Mouse (Mus musculus) right cerebral cortex, postnatal 14 days (tissue): ENCODE results near the gene Sh3bp4.
A peak's percentile ranks its signal among the peaks of the same experiment; 100 is the strongest.

Experiments used
- DNase-seq: peaks from one replicate; pipeline ENCODE4 v3.0.0; 2022

The Sh3bp4 gene

GRCm38 (mm10) chr1:89070103-89070700, at the start of gene Sh3bp4:
TSS of gene Sh3bp4 (plus strand) at chr1:89070415.
- DNase-seq, result peak; percentile 95

DNA sequence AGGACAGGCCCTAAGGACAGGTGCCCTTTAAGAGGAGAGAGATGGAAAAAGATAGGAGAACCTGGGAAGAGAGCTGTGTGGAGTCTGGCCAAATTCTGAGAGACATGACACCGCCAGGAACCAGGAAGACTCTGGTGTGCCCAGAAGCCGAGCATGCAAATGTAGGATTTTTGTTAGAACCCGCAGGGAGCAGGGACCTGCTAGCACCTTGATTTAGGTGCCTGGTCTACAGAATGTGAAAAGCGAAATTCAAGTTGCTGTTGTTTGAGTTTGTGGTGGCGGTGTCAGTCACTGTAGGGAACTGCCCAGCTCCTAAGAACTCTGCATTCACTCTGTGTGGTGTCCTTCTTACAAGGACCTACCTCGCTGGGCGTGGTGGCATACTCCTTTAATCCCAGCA, 47.2 kb upstream of the Sh3bp4 start:
- DNase-seq, result no peak

DNA sequence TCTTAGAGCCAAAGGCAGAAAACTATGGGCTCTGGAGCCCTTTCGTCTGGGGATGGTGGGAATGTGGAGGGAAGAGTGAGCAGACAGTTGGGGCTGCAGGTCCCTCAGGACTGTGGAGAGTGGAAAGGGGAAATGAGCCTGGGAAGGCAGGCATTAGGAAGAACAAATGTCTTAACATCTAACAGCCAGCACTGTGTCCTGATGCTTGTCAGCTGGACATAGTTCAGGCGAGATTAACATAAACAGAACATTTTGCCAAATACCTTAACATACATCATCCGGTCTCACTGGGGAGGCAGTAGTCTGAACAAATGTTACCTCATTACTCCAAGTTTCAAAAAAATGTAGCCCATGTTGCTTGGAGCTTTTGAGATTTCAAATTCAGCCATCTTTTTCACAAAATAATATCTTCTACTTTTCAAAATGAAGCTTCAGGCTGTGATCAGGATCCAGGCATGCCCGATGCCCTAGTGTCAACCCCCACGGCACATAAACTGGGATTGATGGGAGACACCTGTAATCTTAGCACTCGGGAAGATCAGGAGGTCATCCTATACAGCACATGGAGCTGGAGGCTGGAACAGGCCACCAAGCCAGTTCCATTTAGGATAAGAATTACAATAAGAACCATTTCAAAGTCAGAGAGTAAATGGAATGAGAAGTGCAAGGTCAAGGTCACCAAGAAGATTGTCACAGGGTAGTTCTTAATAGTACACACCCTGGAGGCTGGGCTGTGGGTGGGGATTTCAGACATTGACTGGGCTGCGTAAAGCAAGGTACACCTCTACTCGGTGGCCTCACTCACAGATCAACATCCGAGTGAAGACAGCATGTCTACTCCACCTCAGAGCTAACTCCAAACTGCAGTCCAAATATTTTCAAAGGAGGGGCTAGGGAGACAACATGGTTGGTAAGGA, 45.3 kb upstream of the Sh3bp4 start:
- no peak for DNase-seq

GRCm38 (mm10) chr1:89026040-89026439, 44.2 kb upstream of the Sh3bp4 start:
- no peak for DNase-seq

GRCm38 (mm10) chr1:89029136-89029927, 40.9 kb upstream of the Sh3bp4 start:
- DNase-seq, result no peak

- no peak for DNase-seq
These were observed 36.6 kb upstream of the Sh3bp4 start for GRCm38 (mm10) chr1:89033661-89034060.

DNA sequence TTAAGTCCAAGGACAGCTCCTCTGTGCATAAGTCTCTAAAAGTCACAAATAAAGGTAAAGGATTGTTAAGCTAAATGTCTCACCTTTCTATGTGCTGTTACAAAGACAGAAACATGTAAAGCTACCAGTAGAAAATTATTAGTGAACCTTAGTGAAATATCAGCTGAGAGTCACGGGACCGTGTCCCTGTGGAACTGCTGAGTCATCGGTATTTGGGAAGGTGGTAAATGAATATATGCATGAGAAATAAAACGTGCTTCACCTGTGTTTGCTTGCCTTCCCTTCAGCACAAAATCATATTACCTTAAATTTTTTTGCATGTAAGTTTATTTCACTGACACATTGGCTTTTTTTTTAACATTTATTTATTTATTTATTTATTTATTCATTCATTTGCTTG, 36.2 kb upstream of the Sh3bp4 start:
- no peak for DNase-seq

DNA sequence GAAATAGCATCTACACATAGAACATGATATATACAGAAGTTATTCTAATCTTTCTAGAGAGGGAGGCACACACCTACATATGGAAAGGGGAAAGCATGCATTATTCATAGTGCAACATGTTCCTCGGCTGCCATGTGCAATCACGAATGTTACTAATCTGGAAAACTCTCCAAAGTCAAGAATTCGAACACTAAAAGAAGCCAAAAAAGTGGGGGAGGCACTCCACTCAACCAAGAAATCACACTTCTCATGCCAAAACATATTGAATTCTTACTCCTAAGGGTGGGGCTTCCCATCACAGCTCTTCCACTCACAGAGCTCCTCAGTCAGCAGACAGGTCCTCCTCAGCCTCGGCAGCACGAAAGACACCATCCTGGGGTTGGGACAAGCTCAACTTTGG, 35.1 kb upstream of the Sh3bp4 start:
- DNase-seq, result no peak

DNA sequence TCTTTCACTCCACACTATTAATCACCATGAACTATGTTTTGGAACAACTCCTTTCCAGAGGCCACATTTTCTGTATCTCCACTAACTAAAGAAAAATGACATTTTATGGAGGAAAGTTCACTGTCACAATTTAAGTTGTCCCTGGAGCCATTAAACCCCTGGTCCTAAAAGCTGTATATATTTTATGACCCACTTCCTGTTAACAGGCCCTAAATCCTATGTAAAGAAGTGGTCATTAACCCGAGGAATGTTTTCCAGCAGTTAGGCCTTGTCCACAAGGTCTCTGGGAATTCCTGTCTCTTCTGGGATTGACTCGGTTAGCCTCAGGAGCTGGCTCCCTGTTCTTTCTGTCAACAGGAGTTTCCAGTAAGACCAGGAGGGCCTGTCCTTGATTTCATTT, 30.4 kb upstream of the Sh3bp4 start:
- no peak for DNase-seq

- DNase-seq, result no peak
These were observed 28.9 kb upstream of the Sh3bp4 start for GRCm38 (mm10) chr1:89041290-89041689.

- DNase-seq, result no peak
These were observed 28.1 kb upstream of the Sh3bp4 start for GRCm38 (mm10) chr1:89042081-89042480.

DNA sequence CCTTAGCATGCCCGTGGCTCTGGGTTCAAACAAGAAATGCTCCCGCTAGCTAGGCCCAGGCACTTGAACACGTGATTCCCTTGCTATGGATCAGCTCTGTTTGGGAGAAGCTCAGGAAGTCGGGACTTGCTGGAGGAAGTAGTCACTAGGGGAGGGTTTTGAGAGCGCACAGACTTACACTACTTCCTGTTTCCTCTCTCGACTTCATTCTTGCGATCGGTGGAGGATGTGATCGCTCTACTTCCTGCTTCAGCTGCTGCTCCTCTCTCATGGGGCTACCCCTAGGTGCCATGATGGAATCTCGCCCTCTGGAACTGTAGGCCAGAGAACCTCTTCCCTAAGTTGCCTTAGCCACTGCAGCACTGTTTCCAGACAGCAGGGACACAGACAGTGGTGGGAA, 27.3 kb upstream of the Sh3bp4 start:
- no peak for DNase-seq

GRCm38 (mm10) chr1:89045403-89045802, 24.8 kb upstream of the Sh3bp4 start:
- DNase-seq, result no peak

DNA sequence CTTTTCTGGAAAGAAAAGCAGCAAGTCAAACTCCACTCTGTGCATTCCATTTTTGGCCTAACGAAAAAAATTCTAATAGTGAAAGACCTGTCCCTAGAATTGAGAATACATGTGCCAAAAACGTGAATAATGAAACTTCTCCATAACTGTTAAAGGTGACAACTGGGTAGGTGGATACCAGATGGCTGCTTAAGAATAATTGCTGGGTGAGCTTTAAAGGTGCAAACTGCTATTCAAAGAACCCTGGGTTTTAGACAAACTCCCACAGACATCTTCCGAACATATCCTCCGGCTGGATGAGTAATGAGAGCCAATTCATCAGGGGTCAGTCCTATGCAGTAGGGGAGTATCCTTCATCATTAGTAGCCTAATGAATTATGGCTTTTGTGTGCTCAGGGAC, 20.7 kb upstream of the Sh3bp4 start:
- no peak for DNase-seq

DNA sequence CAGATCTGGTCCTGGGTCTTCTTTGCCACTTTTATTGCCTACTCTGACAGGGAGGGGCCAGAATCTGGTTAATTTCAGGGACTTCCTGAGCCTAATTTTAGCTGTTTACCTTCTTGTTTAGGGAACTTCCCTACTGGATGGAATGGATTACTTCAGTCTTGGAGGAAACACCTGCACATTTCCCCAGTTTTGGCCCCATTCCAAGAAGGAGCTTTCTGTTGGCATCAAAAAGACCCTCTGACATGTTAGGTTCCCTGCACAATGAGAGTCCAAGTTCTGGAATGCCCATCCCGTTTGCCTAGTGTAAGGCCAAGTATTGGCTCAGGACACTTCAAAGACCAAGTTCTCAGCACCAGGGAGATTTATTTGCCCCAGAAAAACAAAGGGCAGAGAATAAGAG, 14.0 kb upstream of the Sh3bp4 start:
- DNase-seq, result no peak

DNA sequence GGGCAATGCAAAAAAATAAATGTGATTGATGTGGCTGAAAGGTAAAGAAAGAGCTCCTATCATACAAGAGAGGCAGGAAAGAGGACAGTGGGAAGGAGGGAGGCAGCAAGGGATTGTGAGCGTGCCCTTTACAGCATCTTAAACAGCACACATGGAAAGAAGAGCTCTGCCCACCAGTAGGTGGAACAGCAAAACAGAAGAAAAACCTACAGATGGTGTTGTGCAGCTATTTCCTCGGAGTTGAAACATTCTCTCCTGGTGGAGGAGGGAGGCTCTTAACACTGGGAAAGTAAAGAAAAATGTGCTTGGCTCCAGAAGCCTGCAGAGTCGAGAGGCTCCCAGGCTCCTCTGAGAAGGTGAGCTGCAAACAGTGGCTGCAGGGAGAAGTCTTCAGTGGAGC, 12.8 kb upstream of the Sh3bp4 start:
- no peak for DNase-seq

- no peak for DNase-seq
These were observed 12.2 kb upstream of the Sh3bp4 start for GRCm38 (mm10) chr1:89058011-89058410.

GRCm38 (mm10) chr1:89062977-89063376, 7.2 kb upstream of the Sh3bp4 start:
- no peak for DNase-seq

DNA sequence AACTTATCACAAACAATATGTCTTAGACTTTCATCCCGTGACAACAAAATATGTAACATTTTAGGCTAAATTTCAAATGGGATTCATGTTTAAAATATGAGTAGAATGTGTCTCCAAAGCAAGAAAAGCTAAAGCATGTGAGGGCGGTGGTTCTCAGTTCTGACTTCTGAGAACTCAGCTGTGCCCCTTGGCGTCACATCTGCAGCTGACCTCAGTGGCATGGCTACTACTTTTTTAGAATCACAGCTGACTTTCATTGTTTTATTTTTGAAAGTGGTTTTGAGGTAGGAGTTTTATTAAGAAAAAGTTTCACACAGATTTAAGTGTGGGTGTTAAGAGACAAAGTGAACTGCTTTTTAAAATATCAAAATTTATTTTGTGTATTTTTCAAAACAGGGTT, 6.4 kb upstream of the Sh3bp4 start:
- DNase-seq, result no peak

GRCm38 (mm10) chr1:89068812-89069211, 1.4 kb upstream of the Sh3bp4 start:
- DNase-seq, result no peak

GRCm38 (mm10) chr1:89069479-89070102, 624 bp upstream of the Sh3bp4 start:
- no peak for DNase-seq

DNA sequence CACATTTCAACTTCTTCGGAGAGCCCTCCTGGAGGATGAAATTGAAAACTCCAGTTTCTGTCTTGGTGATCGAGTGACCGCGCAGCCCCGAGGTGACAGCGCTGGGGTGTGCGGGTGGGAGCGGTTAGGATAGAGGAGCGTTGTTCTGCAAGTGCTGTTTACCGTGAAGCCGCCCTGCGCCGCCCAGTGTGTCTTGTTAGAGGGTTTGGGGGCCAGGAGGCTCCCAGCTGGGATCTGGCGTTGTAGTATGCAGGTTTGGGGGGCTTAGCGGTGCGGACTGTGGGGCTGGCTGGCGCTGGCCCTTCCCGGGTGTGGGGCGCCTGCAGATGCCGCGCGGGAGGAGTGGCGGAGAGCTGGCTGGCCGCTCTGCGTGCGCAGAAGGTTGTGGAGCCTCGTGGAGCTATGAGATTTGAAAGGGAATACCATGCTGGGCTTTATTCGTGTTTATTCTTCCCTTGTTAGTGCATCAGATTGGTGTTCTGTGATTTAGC, 701 bp downstream of the Sh3bp4 start:
- DNase-seq, result peak; percentile 26
